Mouse (Mus musculus) forebrain, embryonic 11.5 days (tissue): ENCODE data around the gene Ran. TPM values are rescaled to one million over a fixed set of nuclear protein-coding genes. Genes with fewer than 3 reads are reported as not detected.

Source experiments
- ATAC-seq: fragments of 200-750 bp; cut with Nextera tagmentation; replicated peaks from 2 replicates; pipeline ENCODE4 v1.8.0; 2017; ENCODE audit warnings: moderate TSS enrichment; ENCODE audit not compliant: low FRiP score
- DNase-seq: peaks from one replicate; pipeline ENCODE4 v3.0.0-alpha.2; 2017; ENCODE audit warnings: low spot score
- H3K27ac ChIP-seq: fragments of 300-500 bp; sonication (generic); 2 replicates; pipeline ENCODE4 v1.5.1; 2014; ENCODE audit warnings: low read depth, low read length
- H3K27me3 ChIP-seq: fragments of 300-500 bp; sonication (generic); 2 replicates; pipeline ENCODE4 v1.6.1; 2014; ENCODE audit warnings: mild to moderate bottlenecking, low read length, mixed read lengths; ENCODE audit not compliant: control insufficient read depth, insufficient read depth
- H3K36me3 ChIP-seq: fragments of 300-500 bp; sonication (generic); 2 replicates; pipeline ENCODE4 v1.6.1; 2014; ENCODE audit warnings: mild to moderate bottlenecking, low read length, moderate library complexity, mixed read lengths; ENCODE audit not compliant: control insufficient read depth, insufficient read depth
- H3K4me1 ChIP-seq: fragments of 300-500 bp; sonication (generic); replicated peaks from 2 replicates; pipeline ENCODE4 v1.6.1; 2014; ENCODE audit warnings: low read length, mixed read lengths; ENCODE audit not compliant: control insufficient read depth, insufficient read depth
- H3K4me2 ChIP-seq: fragments of 300-500 bp; sonication (generic); 2 replicates; pipeline ENCODE4 v1.6.1; 2014; ENCODE audit warnings: low read depth, mild to moderate bottlenecking, low read length, moderate library complexity, mixed read lengths; ENCODE audit not compliant: severe bottlenecking
- H3K4me3 ChIP-seq: fragments of 300-500 bp; sonication (generic); 2 replicates; pipeline ENCODE4 v1.5.1; 2014; ENCODE audit warnings: low read depth, low read length
- H3K9ac ChIP-seq: fragments of 300-500 bp; sonication (generic); 2 replicates; pipeline ENCODE4 v1.6.1; 2014; ENCODE audit warnings: low read length
- H3K9me3 ChIP-seq: fragments of 300-500 bp; sonication (generic); 2 replicates; pipeline ENCODE4 v1.6.1; 2016; ENCODE audit warnings: low read length, mixed read lengths; ENCODE audit not compliant: control insufficient read depth
- WGBS: fragments of 180-500 bp; shearing (Covaris S2); extraction: QIAGEN DNeasy Blood & Tissue Kit; methylation state at CpG from one replicate; pipeline ENCODE4 v1.1.7; 2014; 5-methylcytosine and 5-hydroxymethylcytosine counted together
- polyA plus RNA-seq: library from polyadenylated mRNA; unstranded; fragments of >200 nt; fragmentation: Nextera tagmentation; extraction: Ambion mirVana; gene quantifications from 2 replicates; pipeline ENCODE4 v1.2.1, GENCODE M21; 2014

The Ran gene
- polyA plus RNA-seq, 1 experiment from 2014 or later: 917 TPM

DNA sequence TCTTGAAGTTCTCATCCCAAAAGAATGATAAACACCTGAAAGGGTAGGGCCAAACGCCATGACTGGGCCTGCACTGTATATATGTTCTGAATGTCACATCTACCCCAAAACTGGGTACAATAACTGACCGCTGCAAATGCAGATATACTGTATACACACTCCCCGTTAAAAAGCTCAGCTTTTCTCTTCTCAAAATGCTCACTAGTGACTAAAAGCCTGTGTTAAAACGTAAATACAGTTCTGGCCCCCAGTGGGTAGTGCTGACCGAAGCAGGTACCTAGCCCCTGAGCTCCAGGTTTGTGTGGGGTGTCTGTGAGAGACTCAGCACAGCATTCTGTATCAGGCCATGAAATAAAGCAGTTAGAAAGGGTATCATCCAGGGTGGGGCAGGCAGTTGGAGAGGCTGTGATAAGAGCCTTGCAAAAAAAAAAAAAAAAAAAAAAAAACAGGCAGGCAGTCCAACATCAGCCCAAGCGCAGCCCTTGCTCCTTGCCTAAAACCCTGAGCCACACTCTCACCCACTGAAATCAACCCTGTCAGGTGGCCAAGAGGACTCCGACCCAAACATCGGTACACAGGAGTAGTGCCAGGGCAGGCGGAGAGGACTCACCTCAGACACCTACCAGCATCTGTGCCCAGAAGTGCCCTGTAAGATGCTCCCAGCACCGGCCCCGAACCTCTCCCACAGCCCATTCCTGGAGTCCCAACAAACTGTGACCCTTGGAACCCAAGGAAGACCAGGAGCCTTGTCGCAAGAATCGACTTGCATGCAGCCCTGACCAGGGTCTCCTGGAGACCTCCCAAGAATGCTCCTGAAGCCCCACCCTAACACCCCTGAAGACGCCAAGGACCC is 12.5 kb upstream of the Ran start:
- H3K27me3 ChIP-seq: no peaks in the 10 kb centered on the region
- ATAC-seq (peak; percentile 13; the same call in 1 of the 2 replicates), DNase-seq (no peak)
- H3K9me3 ChIP-seq: no peaks in the 10 kb centered on the region
- H3K27ac ChIP-seq: no peak overlapping the region; the same call in 1 of the 2 replicates
- H3K4me3 ChIP-seq: peak overlapping the region; percentile 68
- no peaks in the 10 kb centered on the region for H3K36me3 ChIP-seq
- peak overlapping the region; percentile 70 for H3K4me2 ChIP-seq
- H3K9ac ChIP-seq: peak overlapping the region; percentile 84
- WGBS: 53% methylated on average over 14 of the region's 14 CpGs
- H3K4me1 ChIP-seq: peaks cover 8% of the 10 kb centered on the region; the same call in 1 of the 2 replicates

GRCm38 (mm10) chr5:129008008-129008407 is 11.9 kb upstream of the Ran start:
- H3K27ac ChIP-seq: peak overlapping the region; percentile 62; the same call in 1 of the 2 replicates
- no peaks in the 10 kb centered on the region for H3K27me3 ChIP-seq
- peak overlapping the region; percentile 70 for H3K4me2 ChIP-seq
- H3K36me3 ChIP-seq: no peaks in the 10 kb centered on the region
- peaks cover 8% of the 10 kb centered on the region; the same call in 1 of the 2 replicates for H3K4me1 ChIP-seq
- peak overlapping the region; percentile 68 for H3K4me3 ChIP-seq
- no peak for DNase-seq
- H3K9ac ChIP-seq: peak overlapping the region; percentile 84
- ATAC-seq: peak; percentile 34
- WGBS: 2% methylated on average over 17 of the region's 18 CpGs
- H3K9me3 ChIP-seq: no peaks in the 10 kb centered on the region

DNA sequence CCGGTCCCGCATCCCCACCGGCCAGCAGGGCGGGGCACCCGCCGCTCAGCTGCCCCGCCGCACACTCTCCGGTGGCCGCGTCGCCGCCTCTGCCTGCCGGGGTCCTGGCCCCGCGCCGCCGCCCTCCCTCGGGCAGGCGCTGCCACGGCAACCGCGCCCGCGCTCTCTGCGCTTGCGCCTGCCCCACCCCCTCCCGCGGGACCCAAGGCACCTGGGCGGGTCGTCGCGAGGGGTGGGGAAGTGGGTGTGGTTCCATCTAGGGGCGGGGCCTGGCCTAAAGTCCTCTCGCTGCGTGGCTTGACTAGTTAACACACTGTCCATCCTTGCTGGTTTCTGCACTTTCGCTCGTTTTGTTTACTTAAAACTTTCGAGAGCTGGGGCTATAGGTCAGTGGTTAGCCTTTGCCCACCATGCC is 11.4 kb upstream of the Ran start, which contains the start of gene Stx2:
Gene Stx2, minus strand, starts transcription at position 163 of the 415 bp plus-strand sequence.
- H3K9ac ChIP-seq: peak within 1 kb of the TSS; percentile 84
- peaks cover 8% of the 10 kb centered on the region; the same call in 1 of the 2 replicates for H3K4me1 ChIP-seq
- H3K36me3 ChIP-seq: no peaks in the 10 kb centered on the region
- H3K27ac ChIP-seq: peak within 1 kb of the TSS; percentile 62; the same call in 1 of the 2 replicates
- H3K4me2 ChIP-seq: peak within 1 kb of the TSS; percentile 70
- H3K27me3 ChIP-seq: no peaks in the 10 kb centered on the region
- WGBS: under 1% methylated on average over 38 of the region's 39 CpGs
- peak; percentile 94 for ATAC-seq
- peak; percentile 95 for DNase-seq
- H3K4me3 ChIP-seq: peak within 1 kb of the TSS; percentile 68
- no peaks in the 10 kb centered on the region for H3K9me3 ChIP-seq

- DNase-seq (no peak), ATAC-seq (no peak)
- Histone ChIP-seq H3K9ac (no peak overlapping the region), H3K4me2 (no peak overlapping the region), H3K4me1 (peaks cover 8% of the 10 kb centered on the region; the same call in 1 of the 2 replicates), H3K4me3 (no peak overlapping the region), H3K36me3 (no peaks in the 10 kb centered on the region), H3K27ac (no peak overlapping the region), H3K9me3 (no peaks in the 10 kb centered on the region), H3K27me3 (no peaks in the 10 kb centered on the region)
- WGBS: 80% methylated on average over 3 of the region's 3 CpGs
Observed at GRCm38 (mm10) chr5:129009577-129009976, 10.3 kb upstream of the Ran start.

- WGBS: 84% methylated on average over 2 of the region's 2 CpGs
- no peaks in the 10 kb centered on the region for H3K9me3 ChIP-seq
- H3K4me2 ChIP-seq: no peak overlapping the region
- ATAC-seq (no peak), DNase-seq (no peak)
- H3K4me3 ChIP-seq: no peak overlapping the region
- H3K9ac ChIP-seq: no peak overlapping the region
- peaks cover 8% of the 10 kb centered on the region; the same call in 1 of the 2 replicates for H3K4me1 ChIP-seq
- H3K36me3 ChIP-seq: no peaks in the 10 kb centered on the region
- H3K27ac ChIP-seq: no peak overlapping the region
- H3K27me3 ChIP-seq: no peaks in the 10 kb centered on the region
Observed at GRCm38 (mm10) chr5:129010937-129011336, 8.9 kb upstream of the Ran start.

DNA sequence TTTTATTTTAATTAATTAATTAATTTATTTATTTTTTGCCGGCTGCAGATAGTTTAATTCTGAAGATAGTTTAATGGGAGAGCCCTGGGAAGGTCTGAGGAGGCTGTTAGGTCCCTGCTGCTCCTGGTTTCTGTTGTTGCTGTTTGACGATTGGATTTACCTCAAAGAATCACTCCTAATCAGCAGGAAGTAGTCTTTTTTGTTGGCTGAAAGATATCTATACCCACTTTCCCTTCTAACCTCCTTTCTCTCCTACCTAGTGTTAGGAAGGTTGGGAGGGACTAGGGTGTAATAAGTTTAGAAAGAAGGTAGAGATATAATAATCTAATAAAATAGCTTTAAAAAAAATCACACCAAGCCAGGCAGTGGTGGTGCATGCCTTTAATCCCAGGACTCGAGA is 4.8 kb upstream of the Ran start:
- H3K27ac ChIP-seq: no peak overlapping the region
- H3K9me3 ChIP-seq: no peaks in the 10 kb centered on the region
- H3K4me2 ChIP-seq: no peak overlapping the region
- 83% methylated on average over 3 of the region's 3 CpGs for WGBS
- no peak for DNase-seq
- H3K27me3 ChIP-seq: no peaks in the 10 kb centered on the region
- no peak for ATAC-seq
- 0 out of 2 replicates have a peak, but pooled peaks cover 2% of the 10 kb centered on the region for H3K4me1 ChIP-seq
- no peak overlapping the region for H3K9ac ChIP-seq
- H3K4me3 ChIP-seq: no peak overlapping the region
- no peaks in the 10 kb centered on the region for H3K36me3 ChIP-seq

DNA sequence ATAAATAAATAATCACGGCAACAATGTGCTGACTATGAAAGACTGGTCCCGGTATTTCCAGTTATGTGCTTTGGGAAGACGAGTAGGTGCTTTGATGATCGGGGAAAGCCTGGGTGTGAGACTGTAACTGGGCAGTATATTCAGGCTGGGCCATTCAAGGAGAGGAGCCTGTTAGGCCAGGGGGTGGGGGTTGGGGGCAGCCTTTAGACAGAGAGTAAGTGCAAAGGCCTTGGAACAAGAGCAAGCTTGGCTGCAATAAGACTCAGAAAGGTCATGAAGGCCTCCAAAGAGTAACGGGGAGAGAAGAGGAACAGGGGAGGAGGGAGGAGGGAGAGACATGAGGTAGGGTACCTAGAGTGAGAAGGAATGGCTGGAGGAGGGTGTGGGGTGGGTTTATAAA is 4.3 kb upstream of the Ran start:
- H3K4me2 ChIP-seq: no peak overlapping the region
- no peak overlapping the region for H3K27ac ChIP-seq
- no peak overlapping the region for H3K4me3 ChIP-seq
- H3K9me3 ChIP-seq: no peaks in the 10 kb centered on the region
- WGBS: 88% methylated on average over 5 of the region's 5 CpGs
- no peaks in the 10 kb centered on the region for H3K27me3 ChIP-seq
- no peak for DNase-seq
- H3K4me1 ChIP-seq: 0 out of 2 replicates have a peak, but pooled peaks cover 2% of the 10 kb centered on the region
- ATAC-seq: no peak
- H3K9ac ChIP-seq: no peak overlapping the region
- no peaks in the 10 kb centered on the region for H3K36me3 ChIP-seq

- DNase-seq: no peak
- Histone ChIP-seq H3K9me3 (no peaks in the 10 kb centered on the region), H3K4me1 (0 out of 2 replicates have a peak, but pooled peaks cover 2% of the 10 kb centered on the region), H3K36me3 (no peaks in the 10 kb centered on the region), H3K4me2 (no peak overlapping the region), H3K27me3 (no peaks in the 10 kb centered on the region), H3K27ac (no peak overlapping the region), H3K4me3 (no peak overlapping the region), H3K9ac (no peak overlapping the region)
- 89% methylated on average over 3 of the region's 3 CpGs for WGBS
- no peak for ATAC-seq
Observed at GRCm38 (mm10) chr5:129016370-129016769, 3.5 kb upstream of the Ran start.
